Mouse (Mus musculus) T-helper 2 cell (primary cell): ENCODE data around the gene Pstpip1.

Source experiments
- in situ Hi-C: fragments of 300-600 bp; cut with MboI, MseI; formaldehyde crosslinking; loops from one replicate; pipeline ENCODE4 v1.15.1; 2025; ENCODE audit warnings: high pct_unique_total_duplicates

Pstpip1 gene

DNA sequence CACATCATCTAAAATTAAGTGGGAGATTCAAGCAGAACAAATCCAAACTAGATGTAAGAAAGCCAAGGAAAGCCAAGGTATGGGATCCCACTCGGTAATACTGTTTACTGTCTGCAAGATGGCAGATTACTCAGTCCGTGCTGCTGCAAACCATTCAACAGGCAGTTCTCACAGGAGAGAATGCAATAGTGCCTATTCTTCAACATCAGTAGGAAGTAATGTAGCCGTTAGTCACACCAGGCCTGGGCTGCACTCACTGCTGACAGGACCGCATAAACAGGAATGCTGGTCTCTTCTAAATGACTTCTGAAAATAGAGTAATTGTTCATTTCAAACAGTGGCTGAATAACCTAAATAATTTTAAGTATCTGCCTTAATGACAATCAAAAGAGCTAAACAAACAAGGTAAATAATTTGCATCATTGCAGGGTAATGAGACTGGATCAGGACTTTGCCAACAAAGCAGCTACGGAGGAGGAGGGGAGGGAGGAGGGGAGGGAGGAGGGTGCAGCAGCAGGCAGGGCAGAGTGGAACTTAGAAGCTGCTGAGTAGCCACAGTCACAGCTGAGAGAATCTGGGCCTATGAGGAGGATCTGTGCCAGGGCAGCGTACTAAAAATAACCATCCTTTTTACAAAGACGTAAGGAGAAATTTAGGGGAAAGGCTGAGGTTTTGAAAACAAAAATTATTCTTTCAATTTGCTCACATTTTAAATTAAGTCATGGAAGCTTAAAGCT lies 62.2 kb downstream of the Pstpip1 start:
- in situ Hi-C loops: no loop called here

DNA sequence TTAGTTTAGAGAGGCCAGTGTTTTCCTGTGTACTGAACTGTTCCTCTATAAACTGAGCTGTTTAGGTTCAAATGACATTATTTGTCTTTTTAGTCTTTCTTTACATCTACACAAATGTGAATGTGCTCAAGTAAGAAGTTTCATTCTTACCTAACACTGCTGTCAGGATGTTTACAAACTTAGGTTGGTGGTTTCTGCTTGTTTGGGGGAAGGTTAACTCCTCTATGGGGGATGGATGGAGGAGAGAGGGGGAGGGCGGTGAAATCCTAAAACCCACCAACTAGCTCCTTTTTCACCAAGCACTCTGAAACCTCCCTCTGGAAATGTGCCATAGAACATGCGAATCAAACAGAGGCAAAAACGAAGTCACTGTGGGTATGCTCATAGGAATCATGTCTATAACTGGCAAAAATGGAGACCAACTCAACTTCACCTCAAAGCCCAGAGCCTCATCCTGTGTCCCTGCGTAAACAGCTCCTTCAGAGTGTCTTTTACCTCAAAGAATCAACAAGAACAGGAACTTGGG lies 62.8 kb downstream of the Pstpip1 start:
- in situ Hi-C loops: no loop called here

DNA sequence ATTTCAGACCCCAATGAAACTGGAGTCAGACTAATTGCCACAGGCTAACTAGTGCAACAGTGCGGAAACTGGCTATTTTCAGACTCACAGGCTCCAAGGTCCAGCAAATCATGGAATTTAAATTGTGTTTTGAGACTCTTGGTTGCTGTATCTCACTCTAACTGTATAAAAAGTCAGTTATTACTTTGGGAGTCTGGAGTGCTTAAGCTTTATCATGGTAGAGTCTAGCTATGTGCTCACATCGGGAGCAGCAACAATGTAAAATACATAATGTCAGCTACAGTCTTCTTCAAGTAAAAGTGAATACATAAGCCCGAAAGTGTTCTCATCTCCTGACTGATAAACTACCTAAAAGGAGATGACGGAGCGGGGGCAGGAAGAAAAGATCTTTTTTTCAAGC lies 64.8 kb downstream of the Pstpip1 start:
- in situ Hi-C loops: no loop called here

DNA sequence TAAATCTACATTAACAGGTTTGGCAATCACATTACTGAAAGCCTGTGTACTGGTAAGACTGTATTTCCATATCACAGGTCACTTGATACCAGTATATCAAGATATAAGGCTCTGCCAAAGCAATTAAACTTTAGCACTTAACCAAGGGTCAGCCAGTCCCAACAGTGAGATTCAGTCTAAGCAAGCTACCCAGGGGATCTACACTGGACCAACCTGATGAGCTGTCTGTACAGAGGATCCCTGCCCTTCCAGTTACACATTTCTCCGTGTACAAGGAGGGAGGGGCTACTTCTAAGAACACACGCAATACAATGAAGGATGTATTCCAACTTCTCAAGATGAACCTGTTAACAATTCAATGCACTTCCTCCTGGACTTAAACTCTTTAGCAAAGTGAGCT lies 68.3 kb downstream of the Pstpip1 start:
- in situ Hi-C loops: no loop called here

DNA sequence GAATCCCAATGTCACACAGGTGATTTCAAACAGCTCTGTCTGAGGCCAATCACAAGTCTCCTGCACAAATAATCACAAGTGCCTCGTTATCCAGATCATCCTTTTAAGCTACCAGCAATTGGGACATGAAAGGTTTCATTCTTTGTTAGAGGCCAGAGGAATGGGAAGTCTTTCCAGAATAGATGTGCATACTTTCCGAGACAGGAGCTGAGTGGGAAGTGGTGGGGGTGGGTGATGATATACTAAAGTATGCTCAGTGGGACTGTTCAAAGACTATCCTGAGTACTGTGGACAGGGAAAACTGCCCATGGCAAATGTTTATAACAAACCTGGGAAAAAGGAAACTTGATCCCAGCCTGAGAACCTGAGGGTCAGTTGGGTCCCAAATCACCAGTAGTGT lies 69.7 kb downstream of the Pstpip1 start:
- in situ Hi-C loops: no loop called here

- in situ Hi-C loops: no loop called here
Observed at GRCm38 (mm10) chr9:56160341-56161141, 70.8 kb downstream of the Pstpip1 start.

GRCm38 (mm10) chr9:56165377-56165776 lies 75.6 kb downstream of the Pstpip1 start, which contains the start of gene Tspan3:
Tspan3 (minus strand) TSS chr9:56165477.
- in situ Hi-C loops: no loop called here

DNA sequence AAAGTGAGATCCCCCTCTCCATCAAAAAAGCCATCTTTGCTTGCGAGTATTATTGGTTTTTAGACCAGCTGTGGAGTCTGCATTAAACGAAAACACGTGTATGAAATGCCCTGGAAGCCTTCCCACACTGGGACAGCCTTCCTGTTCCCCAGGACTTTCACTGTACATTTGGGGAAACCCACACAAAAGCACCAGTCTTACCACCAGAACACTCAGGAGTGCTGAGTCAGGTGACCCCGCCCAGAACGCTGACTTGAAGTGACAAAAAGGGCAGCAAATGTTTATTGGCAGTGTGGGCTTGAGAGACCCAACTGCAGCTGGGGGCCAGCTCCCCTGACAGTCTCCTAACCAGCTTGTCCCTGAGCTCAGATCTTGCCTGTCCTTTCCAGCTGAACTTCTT lies 76.4 kb downstream of the Pstpip1 start:
- in situ Hi-C loops: no loop called here

- in situ Hi-C loops: no loop called here
Observed at GRCm38 (mm10) chr9:56167690-56168089, 77.9 kb downstream of the Pstpip1 start.

GRCm38 (mm10) chr9:56175316-56175715 lies 85.6 kb downstream of the Pstpip1 start:
- in situ Hi-C loops: no loop called here

GRCm38 (mm10) chr9:56177354-56177753 lies 87.6 kb downstream of the Pstpip1 start:
- in situ Hi-C loops: no loop called here
